Mouse (Mus musculus) heart, postnatal 10 days (tissue): ENCODE measurements around the gene Cdk11b. TPM values are rescaled to one million over a fixed set of nuclear protein-coding genes. Genes with fewer than 3 reads are reported as not detected.

Experiments used
- total RNA-seq, 2 experiments: library from RNA; stranded (reverse); gene quantifications; 2 replicates each; pipeline ENCODE4 v1.2.3; 2021

Gene Cdk11b
- total RNA-seq, 2 experiments from 2014 or later, result 28.5 to 30.1 TPM

Other genes with a start within 250 kb of the Cdk11b start
- gene Gabrd, start 226.7 kb upstream of the Cdk11b start, total RNA-seq, result not detected
- under 1 TPM; 0.30 to 0.34 TPM for gene Cfap74, start 215.7 kb upstream of the Cdk11b start, total RNA-seq
- gene Tmem52, start 155.7 kb upstream of the Cdk11b start, total RNA-seq, result 1 to 10 TPM in 1 of 2 experiments, not detected in 1; 2.2 TPM
- gene Gnb1, start 133.5 kb upstream of the Cdk11b start, total RNA-seq, result 100 to 1,000 TPM; 309 to 321 TPM
- gene Nadk, start 62.5 kb upstream of the Cdk11b start, total RNA-seq, result 10 to 100 TPM; 34.8 to 42.4 TPM
- 10 to 100 TPM; 12.2 to 13.1 TPM for gene Slc35e2, start 23.4 kb upstream of the Cdk11b start, total RNA-seq
- gene Gm10563, start 20.6 kb downstream of the Cdk11b start, total RNA-seq, result not detected
- gene Mmp23, start 28.5 kb downstream of the Cdk11b start, total RNA-seq, result 10 to 100 TPM; 24.9 to 25.9 TPM
- gene Mib2, start 44.3 kb downstream of the Cdk11b start, total RNA-seq, result 10 to 100 TPM; 21.9 to 22.5 TPM
- gene Fndc10, start 69.5 kb downstream of the Cdk11b start, total RNA-seq, result 1 to 10 TPM; 2.9 to 4.3 TPM
- 10 to 100 TPM; 58.3 to 59.2 TPM for gene Ssu72, start 79.9 kb downstream of the Cdk11b start, total RNA-seq
- under 1 TPM; 0.47 to 0.69 TPM for gene Tmem240, start 109.9 kb downstream of the Cdk11b start, total RNA-seq
- gene Atad3a, start 136.2 kb downstream of the Cdk11b start, total RNA-seq, result 10 to 100 TPM; 67.1 to 73.1 TPM
- gene Vwa1, start 149.8 kb downstream of the Cdk11b start, total RNA-seq, result 10 to 100 TPM; 14.0 to 15.8 TPM
- 1 to 10 TPM; 2.0 to 2.3 TPM for gene Tmem88b, start 161.0 kb downstream of the Cdk11b start, total RNA-seq
- gene Ankrd65, start 165.6 kb downstream of the Cdk11b start, total RNA-seq, result not detected
- 10 to 100 TPM; 77.2 to 83.5 TPM for gene Mrpl20, start 178.0 kb downstream of the Cdk11b start, total RNA-seq
- 10 to 100 TPM; 49.9 to 50.6 TPM for gene Ccnl2, start 187.6 kb downstream of the Cdk11b start, total RNA-seq
- 10 to 100 TPM; 84.8 to 91.3 TPM for gene Aurkaip1, start 206.4 kb downstream of the Cdk11b start, total RNA-seq
- 10 to 100 TPM; 66.0 to 66.1 TPM for gene Mxra8, start 214.8 kb downstream of the Cdk11b start, total RNA-seq
- 10 to 100 TPM; 35.3 to 36.0 TPM for gene Dvl1, start 222.5 kb downstream of the Cdk11b start, total RNA-seq
- gene Tas1r3, start 238.5 kb downstream of the Cdk11b start, total RNA-seq, result under 1 TPM; 0.20 to 0.34 TPM
- 10 to 100 TPM in 1 of 2 experiments, 1 to 10 TPM in 1; 7.9 to 10.6 TPM for gene Cptp, start 244.6 kb downstream of the Cdk11b start, total RNA-seq
- gene Ints11, start 244.7 kb downstream of the Cdk11b start, total RNA-seq, result 10 to 100 TPM; 16.6 to 20.9 TPM